Mouse (Mus musculus) MEL (cell line): ENCODE results near the gene Nat8f5. TPM values are rescaled to one million over a fixed set of nuclear protein-coding genes. Genes with fewer than 3 reads are reported as not detected.

Source experiments
- DNase-seq: peaks from one replicate; pipeline ENCODE4 v3.0.0; 2011; ENCODE audit warnings: low read depth, low spot score
- H3K27ac ChIP-seq: 2 replicates; pipeline ENCODE4 v1.5.1; 2012; ENCODE audit warnings: low read depth, mild to moderate bottlenecking, control low read depth, low read length, moderate library complexity; ENCODE audit not compliant: control insufficient read depth
- H3K27me3 ChIP-seq, 2 experiments: fragments of 150-350 bp in 1 of 2; sonication (generic) in 1 of 2; 2 replicates each; pipeline ENCODE4 v1.6.1; 2012; ENCODE audit warnings: low read length in 2 of 2, mild to moderate bottlenecking in 2 of 2, improper control_type of control experiment in 1 of 2, moderate library complexity in 1 of 2; ENCODE audit not compliant: insufficient read depth in 2 of 2, control insufficient read depth in 1 of 2
- H3K36me3 ChIP-seq, 2 experiments: 2 replicates each; pipeline ENCODE4 v1.6.1; 2012 to 2014; ENCODE audit warnings: low read length in 2 of 2, improper control_type of control experiment in 1 of 2, inconsistent platforms in 1 of 2, mild to moderate bottlenecking in 1 of 2; ENCODE audit not compliant: insufficient read depth in 2 of 2, control insufficient read depth in 1 of 2
- H3K4me1 ChIP-seq, 2 experiments: fragments of 150-350 bp in 1 of 2; sonication (generic) in 1 of 2; 2 replicates each; pipeline ENCODE4 v1.6.1; 2012; ENCODE audit warnings: low read length in 2 of 2, improper control_type of control experiment in 1 of 2, mild to moderate bottlenecking in 1 of 2; ENCODE audit not compliant: insufficient read depth in 2 of 2, control insufficient read depth in 1 of 2
- H3K4me3 ChIP-seq, 2 experiments: fragments of 150-350 bp in 1 of 2; sonication (generic) in 1 of 2; 2 replicates each; pipeline ENCODE4 v1.5.1; 2012; ENCODE audit warnings: low read depth in 2 of 2, low read length in 2 of 2, mild to moderate bottlenecking in 2 of 2, moderate library complexity in 2 of 2, control low read depth in 1 of 2, improper control_type of control experiment in 1 of 2; ENCODE audit not compliant: control insufficient read depth in 1 of 2, insufficient read depth in 1 of 2
- H3K79me2 ChIP-seq: 2 replicates; pipeline ENCODE4 v1.6.1; 2012; ENCODE audit warnings: mild to moderate bottlenecking, low read length, moderate library complexity; ENCODE audit not compliant: control insufficient read depth, poor library complexity, insufficient read depth
- H3K9ac ChIP-seq: 2 replicates; pipeline ENCODE4 v1.6.1; 2012; ENCODE audit warnings: low read depth, mild to moderate bottlenecking, control low read depth, low read length, moderate library complexity; ENCODE audit not compliant: control insufficient read depth, poor library complexity, severe bottlenecking
- H3K9me3 ChIP-seq: fragments of 150-350 bp; sonication (generic); replicated peaks from 2 replicates; pipeline ENCODE4 v1.6.1; 2012; ENCODE audit warnings: mild to moderate bottlenecking, low read length, improper control_type of control experiment, moderate library complexity; ENCODE audit not compliant: insufficient read depth
- BHLHE40 ChIP-seq: IDR thresholded peaks from 2 replicates; pipeline ENCODE4 v1.6.1; 2012; ENCODE audit warnings: low read depth, mild to moderate bottlenecking, inconsistent platforms, low read length, improper control_type of control experiment, borderline replicate concordance
- CTCF ChIP-seq, 3 experiments: IDR thresholded peaks in 2 of 3; conservative IDR thresholded peaks in 1 of 3; 2 replicates each; pipeline ENCODE4 v1.5.1; 2011 to 2012; ENCODE audit warnings: low read length in 3 of 3, low read depth in 2 of 3, mild to moderate bottlenecking in 2 of 3, improper control_type of control experiment in 1 of 3, inconsistent platforms in 1 of 3, mixed read lengths in 1 of 3, moderate library complexity in 1 of 3; ENCODE audit not compliant: control insufficient read depth in 1 of 3, insufficient read depth in 1 of 3, poor library complexity in 1 of 3, severe bottlenecking in 1 of 3
- EP300 ChIP-seq, 2 experiments: IDR thresholded peaks; 2 replicates each; pipeline ENCODE4 v1.6.1; 2011; ENCODE audit warnings: improper control_type of control experiment in 2 of 2, low read length in 2 of 2, low read depth in 1 of 2, mild to moderate bottlenecking in 1 of 2
- GABPA ChIP-seq: IDR thresholded peaks from 2 replicates; pipeline ENCODE4 v1.6.1; 2012; ENCODE audit warnings: low read depth, mild to moderate bottlenecking, inconsistent platforms, low read length, improper control_type of control experiment, moderate library complexity
- GATA1 ChIP-seq: IDR thresholded peaks from 2 replicates; pipeline ENCODE4 v1.6.1; 2011; ENCODE audit warnings: low read depth, low read length, improper control_type of control experiment
- HCFC1 ChIP-seq: IDR thresholded peaks from 2 replicates; pipeline ENCODE4 v1.6.1; 2012; ENCODE audit warnings: low read depth, mild to moderate bottlenecking, inconsistent platforms, low read length, improper control_type of control experiment, moderate library complexity
- JUND ChIP-seq: IDR thresholded peaks from 2 replicates; pipeline ENCODE4 v1.6.1; 2011; ENCODE audit warnings: low read depth, mild to moderate bottlenecking, improper control_type of control experiment, low read length
- MAX ChIP-seq: IDR thresholded peaks from 2 replicates; pipeline ENCODE4 v1.6.1; 2011; ENCODE audit warnings: low read length, improper control_type of control experiment
- MXI1 ChIP-seq: IDR thresholded peaks from 2 replicates; pipeline ENCODE4 v1.6.1; 2011; ENCODE audit warnings: mild to moderate bottlenecking, low read depth, low read length, improper control_type of control experiment
- POLR2A ChIP-seq, 2 experiments: IDR thresholded peaks; 2 replicates each; pipeline ENCODE4 v1.6.1; 2011 to 2012; ENCODE audit warnings: low read length in 2 of 2, mild to moderate bottlenecking in 2 of 2, control low read depth in 1 of 2, improper control_type of control experiment in 1 of 2, low read depth in 1 of 2, moderate library complexity in 1 of 2; ENCODE audit not compliant: control insufficient read depth in 1 of 2, insufficient read depth in 1 of 2, poor library complexity in 1 of 2
- POLR2AphosphoS5 ChIP-seq: IDR thresholded peaks from 2 replicates; pipeline ENCODE4 v1.6.1; 2012; ENCODE audit warnings: low read depth, borderline replicate concordance, mild to moderate bottlenecking, inconsistent platforms, low read length, moderate library complexity, mixed read lengths
- RAD21 ChIP-seq: IDR thresholded peaks from 2 replicates; pipeline ENCODE4 v1.6.1; 2011; ENCODE audit warnings: mild to moderate bottlenecking, low read depth, low read length, improper control_type of control experiment
- RCOR1 ChIP-seq: IDR thresholded peaks from 2 replicates; pipeline ENCODE4 v1.6.1; 2012; ENCODE audit warnings: low read depth, mild to moderate bottlenecking, inconsistent platforms, low read length, improper control_type of control experiment
- SIN3A ChIP-seq: IDR thresholded peaks from 2 replicates; pipeline ENCODE4 v1.6.1; 2012; ENCODE audit warnings: low read length, improper control_type of control experiment, inconsistent platforms
- SMC3 ChIP-seq: IDR thresholded peaks from 2 replicates; pipeline ENCODE4 v1.6.1; 2011; ENCODE audit warnings: low read depth, low read length, improper control_type of control experiment
- UBTF ChIP-seq: IDR thresholded peaks from 2 replicates; pipeline ENCODE4 v1.6.1; 2012; ENCODE audit warnings: low read depth, mild to moderate bottlenecking, inconsistent platforms, low read length, improper control_type of control experiment, moderate library complexity, borderline replicate concordance; ENCODE audit not compliant: insufficient read depth
- ZC3H11A ChIP-seq: IDR thresholded peaks from 2 replicates; pipeline ENCODE4 v1.6.1; 2012; ENCODE audit warnings: low read depth, mild to moderate bottlenecking, inconsistent platforms, low read length, improper control_type of control experiment
- ZMIZ1 ChIP-seq: IDR thresholded peaks from 2 replicates; pipeline ENCODE4 v1.6.1; 2012; ENCODE audit warnings: low read depth, mild to moderate bottlenecking, inconsistent platforms, low read length, improper control_type of control experiment, moderate library complexity
- ZNF384 ChIP-seq: IDR thresholded peaks from 2 replicates; pipeline ENCODE4 v1.6.1; 2012; ENCODE audit warnings: low read depth, mild to moderate bottlenecking, inconsistent platforms, low read length, improper control_type of control experiment
- polyA plus RNA-seq, 2 experiments: library from polyadenylated mRNA; stranded (reverse) in 1 of 2; unstranded in 1 of 2; fragments of >175 nt in 1 of 2; fragments of >200 nt in 1 of 2; gene quantifications; 2 replicates each; pipeline versions ENCODE4 v1.2.1 to v1.2.4; 2012; ENCODE audit warnings: low replicate concordance in 2 of 2, low read depth in 1 of 2; ENCODE audit not compliant: insufficient read length in 2 of 2, insufficient read depth in 1 of 2, missing spikeins in 1 of 2
- total RNA-seq: library from RNA; depleted of rRNA; stranded (reverse); fragments of 300-350 nt; gene quantifications from 2 replicates; pipeline ENCODE4 v1.2.3, GENCODE M21; 2012

Gene Nat8f5
- total and polyA plus RNA-seq, 3 experiments = not detected

GRCm38 (mm10) chr6:85825886-85826285 is 5.1 kb upstream of the Nat8f5 start:
- no peak overlapping the region for H3K4me3 ChIP-seq
- no peak overlapping the region for H3K9ac ChIP-seq
- DNase-seq = no peak
- no peaks in the 10 kb centered on the region for H3K79me2 ChIP-seq
- no peaks in the 10 kb centered on the region for H3K9me3 ChIP-seq
- H3K36me3 ChIP-seq = no peaks in the 10 kb centered on the region
- H3K27ac ChIP-seq = no peak overlapping the region
- H3K4me1 ChIP-seq = peaks cover 0 to 6% of the 10 kb centered on the region in 2 experiments; a peak in 3 of 4 replicates
- no peaks in the 10 kb centered on the region; a peak in 1 of 4 replicates for H3K27me3 ChIP-seq
- no peak for TF ChIP-seq RAD21
- no peak for TF ChIP-seq JUND
- no peak for TF ChIP-seq EP300 (IDR thresholded peaks at IDR 0.05; ENCODE audit: low read depth in 1 of 2, low read length in 2 of 2)
- TF ChIP-seq RCOR1 = no peak
- TF ChIP-seq GABPA = no peak
- TF ChIP-seq GATA1 = no peak
- no peak for TF ChIP-seq MAX
- no peak for TF ChIP-seq CTCF (IDR thresholded peaks at IDR 0.05 in 2 of 3, conservative IDR thresholded peaks at IDR 0.05 in 1 of 3; ENCODE audit: control insufficient read depth in 1 of 3, insufficient read depth in 1 of 3, low read depth in 2 of 3, low read length in 3 of 3, poor library complexity in 1 of 3, severe bottlenecking in 1 of 3)
- no peak for TF ChIP-seq MXI1
- no peak for TF ChIP-seq POLR2AphosphoS5

DNA sequence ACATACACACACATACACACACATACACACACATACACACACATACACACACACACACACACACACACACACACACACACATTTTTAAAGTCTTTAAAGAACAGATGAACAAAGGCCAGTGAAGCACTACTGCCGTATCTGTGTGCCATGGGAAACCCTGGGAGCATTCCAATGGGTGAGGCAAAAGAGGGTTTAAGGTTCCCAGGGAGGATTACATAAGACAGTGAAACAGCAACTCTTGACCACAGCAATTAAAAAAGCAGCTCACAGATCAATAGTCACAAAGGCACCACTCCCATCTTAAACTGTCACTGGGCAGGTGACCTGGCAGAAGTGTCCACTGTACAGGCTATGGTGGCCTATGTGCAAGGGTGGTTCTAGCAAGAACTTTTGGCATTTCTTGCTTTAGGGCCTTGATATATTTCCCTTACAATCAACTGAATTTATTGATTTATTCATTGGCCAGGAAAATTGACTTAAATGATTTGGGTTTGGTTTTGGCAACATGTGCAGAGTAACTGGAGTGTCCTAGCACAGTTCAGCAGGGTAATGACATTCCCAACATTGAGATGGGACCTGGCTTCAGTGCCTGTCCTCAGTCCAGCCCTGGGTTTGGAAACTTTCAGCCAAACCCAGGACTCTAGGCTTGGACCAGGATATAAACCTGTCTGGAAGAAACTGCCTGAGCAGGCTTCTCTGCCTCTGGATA is 2.8 kb upstream of the Nat8f5 start:
- H3K27me3 ChIP-seq = no peaks in the 10 kb centered on the region; a peak in 1 of 4 replicates
- TF ChIP-seq POLR2A (IDR thresholded peaks at IDR 0.05; ENCODE audit: control insufficient read depth in 1 of 2, insufficient read depth in 1 of 2, low read depth in 1 of 2, low read length in 2 of 2, poor library complexity in 1 of 2) (no peak), ZC3H11A (no peak), SMC3 (no peak), UBTF (no peak), JUND (no peak), HCFC1 (no peak), SIN3A (no peak), ZNF384 (no peak), MAX (no peak), GABPA (no peak), BHLHE40 (no peak), ZMIZ1 (no peak)
- TF ChIP-seq, all 39 proteins: peak for 0

More for the DNA sequence above, 2.8 kb upstream of the Nat8f5 start:
- no peak overlapping the region for H3K9ac ChIP-seq
- H3K27ac ChIP-seq = no peak overlapping the region
- peaks cover 0 to 6% of the 10 kb centered on the region in 2 experiments; a peak in 3 of 4 replicates for H3K4me1 ChIP-seq
- H3K9me3 ChIP-seq = no peaks in the 10 kb centered on the region
- no peak for DNase-seq
- no peak overlapping the region for H3K4me3 ChIP-seq
- H3K79me2 ChIP-seq = no peaks in the 10 kb centered on the region
- H3K36me3 ChIP-seq = no peaks in the 10 kb centered on the region
